Mouse (Mus musculus) lung, postnatal 36 days (tissue): ENCODE results near the gene Cops7a.
A peak's percentile ranks its signal among the peaks of the same experiment; 100 is the strongest.

ENCODE experiments used
- DNase-seq: peaks from one replicate; pipeline ENCODE4 v3.0.0; 2022; ENCODE audit warnings: mixed read lengths

Gene Cops7a

GRCm38 (mm10) chr6:124955212-124955611 is 10.1 kb downstream of the Cops7a start:
- no peak for DNase-seq

DNA sequence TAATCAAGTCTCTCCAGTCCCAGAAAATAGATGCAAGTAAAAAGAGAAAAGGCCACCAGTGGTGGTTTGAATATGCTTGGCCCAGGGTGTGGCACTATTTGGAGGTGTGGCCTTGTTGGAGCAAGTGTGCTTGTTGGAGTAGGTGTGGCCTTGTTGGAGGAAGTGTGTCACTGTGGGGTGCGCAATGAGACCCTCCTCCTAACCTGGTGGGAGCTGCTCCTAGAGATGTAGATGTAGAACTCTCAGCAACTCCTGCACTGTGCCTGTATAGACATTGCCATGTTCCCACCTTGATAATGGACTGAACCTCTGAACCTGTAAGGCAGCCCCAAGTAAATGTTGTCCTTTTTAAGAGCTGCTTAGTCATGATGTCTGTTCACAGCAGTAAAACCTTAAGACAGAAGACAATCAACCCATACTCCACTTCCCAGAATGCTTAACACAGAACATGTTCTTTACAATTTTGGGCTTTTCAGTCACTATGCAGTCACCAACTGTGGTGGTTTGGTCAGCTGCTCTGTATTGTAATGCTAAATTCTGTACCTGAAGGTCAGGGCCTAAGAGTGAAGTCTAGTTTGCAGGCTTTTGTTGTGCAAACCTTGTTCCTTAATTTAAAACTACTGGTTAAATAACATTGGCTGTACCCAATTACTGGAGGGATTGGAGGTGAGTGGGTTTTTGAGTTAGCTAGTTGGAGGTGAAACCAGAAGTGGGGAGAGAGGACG is 11.2 kb downstream of the Cops7a start:
- DNase-seq: no peak

DNA sequence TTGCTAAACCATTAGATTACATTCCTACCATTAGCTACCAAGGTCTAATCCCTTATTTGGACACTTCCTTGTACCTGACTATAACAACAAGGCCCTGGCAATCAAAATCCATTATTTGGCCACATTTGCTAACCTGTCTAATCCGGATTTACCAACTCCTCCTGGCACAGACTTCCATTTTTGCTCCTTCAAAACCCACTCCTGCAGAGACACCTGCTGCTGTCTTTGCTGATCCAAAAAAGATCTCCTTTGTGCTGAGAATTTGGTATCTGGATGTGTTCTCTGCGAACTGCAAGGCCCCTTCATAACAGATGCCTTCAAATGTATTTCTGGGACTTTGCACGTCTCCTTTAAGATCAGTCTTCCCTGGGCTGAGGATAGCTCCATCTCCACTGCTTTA is 21.8 kb downstream of the Cops7a start:
- DNase-seq: no peak

DNA sequence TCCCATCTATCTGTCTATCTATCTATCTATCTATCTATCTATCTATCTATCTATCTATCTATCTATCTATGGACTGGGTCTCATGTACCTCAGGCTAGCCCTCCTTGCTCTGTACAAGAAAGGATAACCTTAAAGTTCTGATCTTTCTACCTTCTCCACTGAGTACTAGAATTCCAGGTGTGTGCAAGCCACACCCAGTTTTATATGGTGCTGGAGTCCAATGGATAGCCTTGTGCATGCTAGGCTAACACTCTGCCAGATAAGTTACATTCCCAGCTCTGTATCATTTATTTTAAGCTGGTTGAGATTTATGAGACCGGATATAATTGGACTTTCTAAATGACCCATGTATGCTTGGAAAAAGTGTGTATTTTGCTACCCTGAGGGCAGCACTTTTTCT is 23.7 kb downstream of the Cops7a start:
- DNase-seq: no peak

DNA sequence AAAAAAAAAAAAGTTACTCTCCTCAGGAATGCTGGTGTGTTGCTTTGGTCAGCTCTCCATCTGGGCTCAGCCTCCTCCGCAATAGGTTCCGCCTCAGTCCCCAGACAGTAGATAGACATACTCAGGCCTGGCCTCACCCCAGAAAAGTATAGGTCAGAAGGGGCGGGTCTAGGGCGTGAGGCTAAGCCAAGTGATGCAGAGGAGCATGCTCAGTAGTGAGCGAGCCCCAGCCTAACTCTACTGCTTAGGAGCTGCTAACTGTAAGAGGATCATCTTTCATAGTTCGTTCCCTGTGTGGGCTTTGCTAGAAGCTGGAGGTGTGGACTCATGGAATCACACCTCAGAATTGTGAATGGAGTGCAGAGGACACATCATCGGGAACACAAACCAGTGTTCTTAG is 26.8 kb downstream of the Cops7a start:
- no peak for DNase-seq

DNA sequence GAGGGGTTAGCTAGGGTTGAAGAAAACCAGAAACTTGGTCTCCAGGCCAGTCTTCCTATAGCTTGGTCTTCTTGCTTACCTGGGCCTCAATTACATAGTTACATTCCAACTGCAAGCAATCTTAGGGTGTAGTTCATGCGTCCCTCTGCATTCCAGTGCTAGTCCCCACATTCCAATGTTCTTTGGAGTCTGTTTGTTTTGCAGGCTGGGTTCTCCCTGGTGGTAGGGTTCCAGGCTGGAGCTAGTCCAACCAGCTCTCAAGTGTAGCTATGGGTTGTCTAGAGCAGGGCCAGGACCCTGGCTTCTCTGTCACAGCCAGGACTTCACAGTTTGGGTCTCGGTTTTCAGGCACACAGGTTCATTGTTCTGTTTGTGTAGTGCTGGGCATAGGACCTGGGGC is 27.8 kb downstream of the Cops7a start:
- peak; percentile 46 for DNase-seq

- DNase-seq: no peak
Measured at GRCm38 (mm10) chr6:124936681-124937080, 28.7 kb downstream of the Cops7a start.

DNA sequence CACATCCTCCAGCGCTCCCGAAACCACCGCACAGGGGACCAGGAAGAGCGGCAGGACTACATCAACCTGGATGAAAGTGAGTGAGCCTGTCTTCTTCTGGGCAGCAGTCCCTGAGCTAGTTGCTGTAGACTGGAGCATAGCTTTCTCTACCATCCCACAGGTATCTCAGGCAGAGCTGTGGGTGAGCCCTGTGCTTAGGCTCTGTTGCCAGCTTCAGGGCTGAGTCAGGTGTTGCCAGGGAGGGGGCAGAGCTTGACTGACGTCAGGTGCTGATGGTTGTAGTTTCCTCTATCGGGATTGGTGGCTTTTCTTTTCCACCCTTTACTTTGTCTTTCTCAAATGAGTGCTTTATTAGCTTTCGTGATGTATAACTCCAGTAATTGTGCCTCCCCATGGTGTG is 30.7 kb downstream of the Cops7a start:
- no peak for DNase-seq

DNA sequence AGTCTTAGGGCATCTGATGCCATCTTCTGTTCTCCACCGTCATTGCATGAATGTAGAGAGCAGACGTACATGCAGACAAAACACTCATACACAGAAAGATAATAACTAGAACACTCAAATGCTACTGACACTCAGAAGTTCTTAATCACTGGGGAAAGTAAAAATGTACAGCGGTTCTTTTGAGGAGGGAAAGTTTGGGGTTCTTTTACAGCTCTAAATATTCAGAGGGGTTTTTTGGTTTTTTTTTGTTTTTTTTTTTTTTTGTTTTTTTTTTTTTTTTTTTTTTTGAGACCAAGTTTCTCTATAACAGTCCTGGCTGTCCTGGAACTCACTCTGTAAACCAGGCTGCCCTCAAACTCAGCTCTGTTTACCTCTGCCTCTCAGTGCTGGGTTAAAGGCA is 32.2 kb downstream of the Cops7a start:
- no peak for DNase-seq

GRCm38 (mm10) chr6:124932314-124932695 is 33.0 kb downstream of the Cops7a start:
- DNase-seq: no peak

DNA sequence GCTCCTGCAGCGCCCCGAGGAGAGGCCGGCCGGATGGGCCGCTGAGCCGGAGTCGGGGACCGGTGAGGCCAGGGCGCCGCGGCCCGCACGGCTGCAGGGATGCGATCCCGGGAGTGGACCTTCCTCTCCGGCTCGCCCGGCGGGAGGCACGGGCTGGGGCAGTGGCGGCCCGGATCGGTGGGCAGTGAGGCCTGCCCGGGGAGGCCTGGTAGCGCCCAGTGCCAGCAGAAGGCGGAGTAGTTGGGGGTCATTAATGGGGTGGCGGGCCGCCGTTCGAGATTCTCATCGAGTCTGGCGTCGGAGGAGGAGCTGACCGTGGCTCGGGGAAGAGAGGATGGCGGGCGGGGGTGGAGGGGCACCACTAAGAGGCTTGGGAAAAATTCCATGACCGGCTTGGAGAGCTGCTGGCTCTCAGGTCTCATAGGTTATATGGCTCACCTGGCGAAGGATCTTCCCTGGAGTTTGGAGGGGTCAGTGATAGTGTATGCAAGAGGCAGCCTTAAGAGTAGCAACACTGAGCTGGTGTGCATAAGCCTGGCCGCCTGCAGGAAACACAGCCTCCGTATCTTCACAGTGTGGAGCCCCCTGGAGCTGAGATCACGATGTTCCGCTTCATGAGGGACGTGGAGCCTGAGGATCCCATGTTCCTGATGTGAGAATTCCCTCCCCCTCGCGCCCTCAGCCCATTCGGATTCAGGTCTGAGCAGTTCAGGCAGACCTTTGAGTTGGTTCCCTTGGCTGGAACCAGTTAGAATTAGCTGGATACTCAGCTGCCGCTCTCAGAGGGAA is 33.6 kb downstream of the Cops7a start:
- DNase-seq: peak; percentile 47

DNA sequence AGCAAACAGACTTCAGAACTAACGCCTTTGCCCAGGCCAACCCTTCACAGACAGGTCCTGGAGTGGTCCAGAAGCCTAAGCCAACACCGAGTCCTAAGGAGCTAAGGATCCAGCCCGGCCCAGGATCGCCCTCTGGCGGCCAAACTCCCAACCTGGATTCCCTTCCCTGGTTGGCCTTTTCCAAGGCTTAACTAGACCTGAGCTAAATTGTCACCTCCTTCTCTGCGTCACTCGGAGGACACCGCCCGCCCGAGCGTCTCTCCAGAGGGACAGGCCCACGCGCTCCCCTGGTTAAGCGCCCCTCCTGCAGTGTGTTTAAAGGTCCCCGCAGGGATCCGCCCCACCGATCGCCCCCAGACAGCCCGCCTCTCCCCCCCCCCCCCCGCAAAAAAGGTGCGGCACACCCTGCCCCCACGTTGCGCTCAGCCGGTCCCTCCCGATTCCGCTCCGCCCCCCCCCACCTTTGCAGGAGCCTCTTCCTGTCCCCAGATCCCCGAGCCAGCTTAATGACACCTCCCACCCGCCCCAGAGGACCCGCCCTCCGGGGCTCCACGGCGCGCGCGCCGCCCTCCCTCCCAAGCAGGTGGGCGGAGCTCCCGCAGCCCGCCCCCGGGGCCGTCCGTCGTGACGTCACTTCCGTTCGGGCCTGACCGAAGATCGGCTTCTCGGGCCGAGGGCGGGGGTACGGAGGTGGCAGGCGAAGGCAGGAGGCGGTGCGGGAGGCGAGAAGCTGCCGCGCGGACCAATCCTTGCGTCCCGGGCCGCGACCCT is 34.4 kb downstream of the Cops7a start, which contains the start of gene Mlf2:
Gene Mlf2 (plus strand): TSS at position 633 of the 771 bp plus-strand sequence.
- peak; percentile 100 for DNase-seq

DNA sequence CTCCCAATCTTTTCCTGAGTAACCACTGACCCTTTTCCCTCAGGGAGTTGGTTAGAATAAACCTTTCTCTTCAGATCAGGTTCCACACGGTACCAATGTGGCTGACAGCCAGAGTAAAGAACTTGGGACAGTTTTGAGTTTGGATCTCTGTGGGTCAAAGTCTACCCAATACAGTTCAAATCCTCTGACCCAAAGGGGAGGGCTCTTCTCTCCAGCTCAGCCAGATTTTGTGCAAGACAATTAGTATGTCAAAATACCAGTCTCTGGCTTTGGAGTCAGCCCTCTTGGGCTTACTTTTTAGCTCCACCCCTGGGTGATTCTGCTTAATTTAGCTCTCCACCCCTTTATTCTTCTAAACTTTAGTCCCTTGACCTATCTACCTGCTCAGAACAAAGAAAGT is 35.1 kb downstream of the Cops7a start:
- peak; percentile 69 for DNase-seq

- peak; percentile 89 for DNase-seq
Measured at GRCm38 (mm10) chr6:124925941-124926340, 39.4 kb downstream of the Cops7a start.

DNA sequence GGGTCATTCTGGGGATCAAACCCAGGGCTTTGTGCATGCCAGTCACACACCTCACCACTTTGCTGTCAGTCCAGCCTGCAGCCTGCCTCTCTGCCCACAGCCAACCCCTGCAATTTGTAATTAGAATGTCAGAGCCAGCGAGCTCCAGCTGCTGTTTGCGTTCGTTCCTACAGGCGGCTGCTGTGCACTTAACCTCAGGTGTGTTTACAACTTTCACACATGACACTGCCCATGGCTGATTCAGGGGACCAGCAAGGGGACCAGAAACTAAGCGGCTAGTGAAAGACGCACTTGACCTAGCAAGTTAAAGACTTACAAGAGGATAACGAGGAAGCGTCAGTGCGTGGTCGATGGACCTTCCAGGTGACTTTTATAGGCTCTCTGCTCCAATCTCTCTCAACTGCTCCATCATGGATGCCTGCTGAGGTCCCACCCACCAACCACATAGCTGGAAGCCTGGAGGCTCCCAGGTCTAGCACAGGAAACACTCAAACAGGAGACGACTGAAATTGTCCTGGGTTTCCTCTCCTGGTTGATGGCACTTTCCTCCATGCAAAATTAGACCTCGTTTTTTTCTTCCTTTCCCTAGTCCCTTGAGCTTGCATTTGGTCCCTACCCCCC is 40.1 kb downstream of the Cops7a start:
- DNase-seq: peak; percentile 60

DNA sequence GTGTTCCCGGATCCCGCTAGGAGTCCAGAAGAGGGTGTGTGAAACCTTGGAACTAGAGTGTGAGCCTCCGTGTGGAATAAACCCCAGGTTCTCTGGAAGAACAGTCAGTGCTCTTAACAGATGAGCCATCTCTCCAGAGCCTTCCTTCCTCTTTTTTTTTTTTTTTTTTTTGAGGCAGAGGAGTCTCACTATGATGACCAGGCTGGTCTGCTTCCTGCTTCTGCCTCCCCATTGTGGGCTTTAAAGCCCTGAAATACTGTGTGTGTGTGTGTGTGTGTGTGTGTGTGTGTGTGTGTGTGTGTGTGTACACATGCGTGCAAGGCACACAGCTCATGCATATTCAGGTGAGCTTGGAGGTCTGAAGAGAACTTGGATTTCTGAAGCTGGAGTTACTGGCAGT is 43.8 kb downstream of the Cops7a start:
- DNase-seq: peak; percentile 34

GRCm38 (mm10) chr6:124920318-124921085 is 44.8 kb downstream of the Cops7a start:
- DNase-seq: peak; percentile 52

DNA sequence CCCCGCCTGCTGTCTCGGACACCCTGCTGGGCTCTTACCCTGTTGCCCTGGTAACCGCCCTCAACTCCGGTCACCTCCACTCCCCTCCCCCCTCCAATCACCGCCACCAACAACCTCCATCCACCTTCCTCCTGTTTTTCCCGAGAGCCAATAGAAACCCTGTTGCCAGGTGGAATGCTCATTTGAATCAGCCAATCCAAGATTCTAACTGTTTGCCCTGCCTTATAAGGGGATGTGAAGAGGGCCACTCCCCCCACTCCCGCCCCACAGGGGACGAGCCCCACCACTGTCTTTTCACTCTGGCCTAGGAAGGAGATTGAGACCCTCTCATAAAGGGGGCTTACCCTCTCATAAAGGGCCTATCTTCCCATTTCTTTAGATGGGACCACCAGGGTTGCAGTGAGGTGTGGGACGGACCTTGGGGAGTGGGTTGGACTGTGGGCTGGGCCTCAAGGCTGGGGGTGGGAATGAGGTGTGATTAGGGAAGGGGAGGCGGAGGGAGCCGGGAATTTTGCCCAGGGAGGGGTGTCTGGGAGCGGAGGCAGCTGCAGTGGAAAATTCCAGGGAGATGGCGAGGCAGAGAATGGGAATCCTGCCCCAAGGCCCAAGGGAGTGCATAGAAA is 45.5 kb downstream of the Cops7a start, which contains the start of gene Ptms:
Gene Ptms (minus strand): TSS at position 409 of the 623 bp plus-strand sequence.
- DNase-seq: peak; percentile 98

- DNase-seq: peak; percentile 33
Measured at GRCm38 (mm10) chr6:124918890-124919627, 46.3 kb downstream of the Cops7a start.

DNA sequence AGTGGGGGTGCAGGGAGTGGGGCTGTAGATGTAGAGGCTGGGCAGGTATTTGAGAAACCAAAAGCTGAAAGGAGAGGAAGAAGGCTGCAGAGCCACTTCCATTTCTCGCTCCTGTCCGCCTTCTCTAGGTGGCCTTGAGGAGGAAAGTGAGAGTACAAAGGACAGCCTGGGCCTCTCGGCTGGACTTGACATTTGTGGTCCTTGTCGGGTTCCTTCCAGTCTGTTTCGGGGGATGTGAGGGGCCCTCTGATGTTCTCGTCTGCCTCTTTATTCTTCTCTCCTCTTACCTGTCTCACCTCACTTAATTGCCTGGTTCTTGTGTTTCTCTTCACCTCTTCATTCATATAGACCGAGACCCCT is 47.0 kb downstream of the Cops7a start:
- no peak for DNase-seq
